Mouse (Mus musculus) cerebellum, adult 2 months (tissue): ENCODE results near the gene Stac.

ENCODE experiments used
- CTCF ChIP-seq: fragments of 200-500 bp; IDR thresholded peaks from 2 replicates; pipeline ENCODE4 v1.5.1; 2011; ENCODE audit warnings: low read depth, mild to moderate bottlenecking, control low read depth, low read length, moderate library complexity, borderline replicate concordance; ENCODE audit not compliant: insufficient read depth
- POLR2A ChIP-seq: fragments of 200-500 bp; IDR thresholded peaks from 2 replicates; pipeline ENCODE4 v1.6.1; 2011; ENCODE audit warnings: low read length, control low read depth, borderline replicate concordance; ENCODE audit not compliant: insufficient read depth

DNA sequence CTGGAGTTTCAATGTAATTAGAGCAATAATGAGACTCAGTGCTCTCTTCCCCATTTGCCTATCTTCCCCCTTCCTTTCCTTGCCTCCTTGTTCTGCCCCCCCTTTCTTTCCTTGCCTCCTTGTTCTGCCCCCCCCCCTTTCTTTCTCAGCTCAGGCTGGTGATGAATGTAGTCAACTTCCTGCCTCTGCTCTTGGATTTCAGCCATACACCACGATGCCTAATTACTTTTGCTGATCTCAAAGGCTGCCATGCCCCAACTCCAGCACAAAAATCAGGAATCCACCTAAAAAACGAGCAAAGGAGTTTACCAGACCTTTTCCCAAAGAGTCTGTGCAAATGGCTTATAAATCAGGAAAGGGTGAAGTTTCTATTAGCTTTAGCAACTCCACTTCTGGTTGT is 10.6 kb downstream of the Stac start:
- TF ChIP-seq CTCF (no peak), POLR2A (no peak)
